Mouse (Mus musculus) macrophage (primary cell): ENCODE results near the gene Epn2. TPM values are rescaled to one million over a fixed set of nuclear protein-coding genes. Genes with fewer than 3 reads are reported as not detected.
A peak's percentile ranks its signal among the peaks of the same experiment; 100 is the strongest.

ENCODE experiments used
- H3K27ac ChIP-seq: fragments of 350-480 bp; formaldehyde crosslinking; 2 replicates; pipeline ENCODE4 v1.9.0; 2021
- H3K36me3 ChIP-seq: fragments of 350-480 bp; formaldehyde crosslinking; 2 replicates; pipeline ENCODE4 v1.9.0; 2021; ENCODE audit errors: inconsistent target
- H3K4me3 ChIP-seq: fragments of 350-480 bp; formaldehyde crosslinking; 2 replicates; pipeline ENCODE4 v1.9.0; 2021; ENCODE audit errors: inconsistent target
- H3K79me2 ChIP-seq: fragments of 350-480 bp; formaldehyde crosslinking; 2 replicates; pipeline ENCODE4 v1.9.0; 2021; ENCODE audit errors: inconsistent target
- WGBS: methylation state at CpG from one replicate; pipeline ENCODE4 v1.1.7; 2026; ENCODE audit warnings: inconsistent platforms; ENCODE audit not compliant: missing documents; 5-methylcytosine and 5-hydroxymethylcytosine counted together
- polyA plus RNA-seq: library from polyadenylated mRNA; stranded (reverse); fragments of 250-400 nt; gene quantifications from 3 replicates; pipeline ENCODE4 v1.2.4, GENCODE M21; 2018; ENCODE audit warnings: inconsistent platforms

The Epn2 gene
- polyA plus RNA-seq, 1 experiment from 2014 or later, result 0.98 TPM

GRCm38 (mm10) chr11:61577991-61578390 lies 1.5 kb downstream of the Epn2 start:
- Histone ChIP-seq H3K4me3 (no peak overlapping the region), H3K36me3 (no peaks in the 10 kb centered on the region), H3K27ac (no peak overlapping the region), H3K79me2 (no peaks in the 10 kb centered on the region)
- WGBS, result 10% methylated on average over 5 of the region's 5 CpGs

- H3K36me3 ChIP-seq, result no peaks in the 10 kb centered on the region
- no peak overlapping the region for H3K4me3 ChIP-seq
- no peaks in the 10 kb centered on the region for H3K79me2 ChIP-seq
- H3K27ac ChIP-seq, result no peak overlapping the region
Observed at GRCm38 (mm10) chr11:61577349-61577748, 2.1 kb downstream of the Epn2 start.

- Histone ChIP-seq H3K4me3 (no peak overlapping the region), H3K27ac (no peak overlapping the region), H3K79me2 (no peaks in the 10 kb centered on the region), H3K36me3 (no peaks in the 10 kb centered on the region)
- 75% methylated on average over 4 of the region's 4 CpGs for WGBS
Observed at GRCm38 (mm10) chr11:61573266-61573665, 6.2 kb downstream of the Epn2 start.

- no peaks in the 10 kb centered on the region for H3K36me3 ChIP-seq
- no peaks in the 10 kb centered on the region for H3K79me2 ChIP-seq
- WGBS, result 94% methylated on average over 3 of the region's 3 CpGs
- H3K27ac ChIP-seq, result no peak overlapping the region
- no peak overlapping the region for H3K4me3 ChIP-seq
Observed at GRCm38 (mm10) chr11:61571225-61571624, 8.3 kb downstream of the Epn2 start.

- Histone ChIP-seq H3K36me3 (no peaks in the 10 kb centered on the region), H3K79me2 (no peaks in the 10 kb centered on the region), H3K27ac (no peak overlapping the region), H3K4me3 (no peak overlapping the region)
- 100% methylated on average over 1 of the region's 1 CpGs for WGBS
Observed at GRCm38 (mm10) chr11:61569671-61570070, 9.8 kb downstream of the Epn2 start.

- Histone ChIP-seq H3K36me3 (no peaks in the 10 kb centered on the region), H3K4me3 (no peak overlapping the region), H3K27ac (peak overlapping the region; percentile 31; the same call in 1 of the 2 replicates), H3K79me2 (no peaks in the 10 kb centered on the region)
- 91% methylated on average over 1 of the region's 2 CpGs for WGBS
Observed at GRCm38 (mm10) chr11:61564566-61564965, 14.9 kb downstream of the Epn2 start.

GRCm38 (mm10) chr11:61563939-61564338 lies 15.5 kb downstream of the Epn2 start:
- Histone ChIP-seq H3K79me2 (no peaks in the 10 kb centered on the region), H3K4me3 (no peak overlapping the region), H3K27ac (peak overlapping the region; percentile 28; the same call in 1 of the 2 replicates), H3K36me3 (no peaks in the 10 kb centered on the region)
- 0% methylated on average over 4 of the region's 4 CpGs for WGBS

GRCm38 (mm10) chr11:61562421-61562820 lies 17.1 kb downstream of the Epn2 start:
- Histone ChIP-seq H3K27ac (no peak overlapping the region), H3K4me3 (no peak overlapping the region), H3K79me2 (no peaks in the 10 kb centered on the region), H3K36me3 (no peaks in the 10 kb centered on the region)
- WGBS, result 0% methylated on average over 5 of the region's 5 CpGs

GRCm38 (mm10) chr11:61559572-61559971 lies 19.9 kb downstream of the Epn2 start:
- 92% methylated on average over 5 of the region's 5 CpGs for WGBS
- no peak overlapping the region for H3K27ac ChIP-seq
- H3K36me3 ChIP-seq, result no peaks in the 10 kb centered on the region
- no peaks in the 10 kb centered on the region for H3K79me2 ChIP-seq
- H3K4me3 ChIP-seq, result no peak overlapping the region

- WGBS, result 78% methylated on average over 3 of the region's 3 CpGs
- Histone ChIP-seq H3K27ac (no peak overlapping the region), H3K36me3 (no peaks in the 10 kb centered on the region), H3K4me3 (no peak overlapping the region), H3K79me2 (no peaks in the 10 kb centered on the region)
Observed at GRCm38 (mm10) chr11:61553015-61553754, 26.3 kb downstream of the Epn2 start.

- H3K27ac ChIP-seq, result no peak overlapping the region
- no peaks in the 10 kb centered on the region for H3K36me3 ChIP-seq
- no peak overlapping the region for H3K4me3 ChIP-seq
- no peaks in the 10 kb centered on the region for H3K79me2 ChIP-seq
Observed at GRCm38 (mm10) chr11:61550631-61551030, 28.9 kb downstream of the Epn2 start.

GRCm38 (mm10) chr11:61547710-61548109 lies 31.8 kb downstream of the Epn2 start:
- Histone ChIP-seq H3K36me3 (no peaks in the 10 kb centered on the region), H3K79me2 (no peaks in the 10 kb centered on the region), H3K27ac (no peak overlapping the region), H3K4me3 (no peak overlapping the region)
- WGBS, result 86% methylated on average over 4 of the region's 4 CpGs

- Histone ChIP-seq H3K79me2 (no peaks in the 10 kb centered on the region), H3K36me3 (no peaks in the 10 kb centered on the region), H3K4me3 (no peak overlapping the region), H3K27ac (no peak overlapping the region)
- 87% methylated on average over 10 of the region's 10 CpGs for WGBS
Observed at GRCm38 (mm10) chr11:61546452-61546851, 33.0 kb downstream of the Epn2 start.

GRCm38 (mm10) chr11:61545586-61545985 lies 33.9 kb downstream of the Epn2 start:
- 91% methylated on average over 2 of the region's 2 CpGs for WGBS
- H3K36me3 ChIP-seq, result no peaks in the 10 kb centered on the region
- no peak overlapping the region for H3K4me3 ChIP-seq
- H3K79me2 ChIP-seq, result no peaks in the 10 kb centered on the region
- no peak overlapping the region for H3K27ac ChIP-seq

GRCm38 (mm10) chr11:61541106-61541505 lies 38.4 kb downstream of the Epn2 start:
- Histone ChIP-seq H3K4me3 (no peak overlapping the region), H3K27ac (no peak overlapping the region), H3K79me2 (no peaks in the 10 kb centered on the region), H3K36me3 (no peaks in the 10 kb centered on the region)
- WGBS, result 97% methylated on average over 2 of the region's 2 CpGs

- Histone ChIP-seq H3K4me3 (no peak overlapping the region), H3K27ac (no peak overlapping the region), H3K79me2 (no peaks in the 10 kb centered on the region), H3K36me3 (no peaks in the 10 kb centered on the region)
- WGBS, result 94% methylated on average over 7 of the region's 7 CpGs
Observed at GRCm38 (mm10) chr11:61540642-61541041, 38.8 kb downstream of the Epn2 start.
